Mouse (Mus musculus) hindbrain, embryonic 13.5 days (tissue): ENCODE measurements around the gene Scgb1b19. TPM values are rescaled to one million over a fixed set of nuclear protein-coding genes. Genes with fewer than 3 reads are reported as not detected.
"Not testable (repeated sequence)": the region's sequence is repeated elsewhere in the genome, so short reads cannot be mapped to it uniquely, and the experiment has no call there.

ENCODE experiments used
- ATAC-seq: fragments of 200-750 bp; cut with Nextera tagmentation; 2 replicates; pipeline ENCODE4 v1.8.0; 2017; ENCODE audit warnings: moderate TSS enrichment; ENCODE audit not compliant: low FRiP score
- H3K27ac ChIP-seq: fragments of 300-500 bp; sonication (generic); 2 replicates; pipeline ENCODE4 v1.5.1; 2015; ENCODE audit warnings: inconsistent platforms, mild to moderate bottlenecking, moderate library complexity
- H3K27me3 ChIP-seq: fragments of 300-500 bp; sonication (generic); 2 replicates; pipeline ENCODE4 v1.6.1; 2015; ENCODE audit warnings: mild to moderate bottlenecking, inconsistent platforms
- H3K36me3 ChIP-seq: fragments of 300-500 bp; sonication (generic); 2 replicates; pipeline ENCODE4 v1.6.1; 2015; ENCODE audit warnings: mild to moderate bottlenecking, inconsistent platforms
- H3K4me1 ChIP-seq: fragments of 300-500 bp; sonication (generic); replicated peaks from 2 replicates; pipeline ENCODE4 v1.6.1; 2015; ENCODE audit warnings: inconsistent platforms
- H3K4me2 ChIP-seq: fragments of 300-500 bp; sonication (generic); 2 replicates; pipeline ENCODE4 v1.6.1; 2015; ENCODE audit warnings: inconsistent platforms, mild to moderate bottlenecking, moderate library complexity
- H3K4me3 ChIP-seq: fragments of 300-500 bp; sonication (generic); 2 replicates; pipeline ENCODE4 v1.5.1; 2015; ENCODE audit warnings: mild to moderate bottlenecking, inconsistent platforms
- H3K9ac ChIP-seq: fragments of 300-500 bp; sonication (generic); 2 replicates; pipeline ENCODE4 v1.6.1; 2015; ENCODE audit warnings: mild to moderate bottlenecking, inconsistent platforms
- H3K9me3 ChIP-seq: fragments of 300-500 bp; sonication (generic); 2 replicates; pipeline ENCODE4 v1.6.1; 2016; ENCODE audit warnings: inconsistent platforms
- WGBS: fragments of 180-500 bp; shearing (Covaris S2); methylation state at CpG from one replicate; pipeline ENCODE4 v1.1.7; 2015; 5-methylcytosine and 5-hydroxymethylcytosine counted together
- polyA plus RNA-seq: library from polyadenylated mRNA; unstranded; fragments of >200 nt; fragmentation: Nextera tagmentation; extraction: Ambion mirVana; gene quantifications from 2 replicates; pipeline ENCODE4 v1.2.1, GENCODE M21; 2015

Scgb1b19 gene
- polyA plus RNA-seq, result not detected in 2 replicates

GRCm38 (mm10) chr7:33286991-33287390 lies at the start of gene Scgb1b19:
Scgb1b19 (plus strand) TSS chr7:33287291.
- H3K27ac ChIP-seq, H3K4me1 ChIP-seq, H3K9ac ChIP-seq, ATAC-seq, H3K4me3 ChIP-seq, H3K27me3 ChIP-seq, H3K4me2 ChIP-seq, H3K9me3 ChIP-seq, H3K36me3 ChIP-seq: not testable (repeated sequence)
- 91% methylated on average over 2 of the region's 3 CpGs for WGBS

GRCm38 (mm10) chr7:33280238-33280637 lies 6.9 kb upstream of the Scgb1b19 start, which contains the start of gene Scgb2b19:
Scgb2b19 (minus strand) TSS chr7:33280338.
- H3K4me1 ChIP-seq, H3K9ac ChIP-seq, H3K4me3 ChIP-seq, H3K36me3 ChIP-seq, H3K9me3 ChIP-seq, H3K4me2 ChIP-seq, H3K27me3 ChIP-seq, ATAC-seq, H3K27ac ChIP-seq: not testable (repeated sequence)

Other genes starting within 250 kb of the Scgb1b19 start
- gene Scgb2b17, start 230.7 kb upstream of the Scgb1b19 start, polyA plus RNA-seq, result not detected in 2 replicates
- not detected in 2 replicates for gene Scgb1b17, start 223.8 kb upstream of the Scgb1b19 start, polyA plus RNA-seq
- not detected in 2 replicates for gene Scgb2b18, start 113.4 kb upstream of the Scgb1b19 start, polyA plus RNA-seq
- not detected in 2 replicates for gene Scgb1b18, start 101.7 kb upstream of the Scgb1b19 start, polyA plus RNA-seq
- not detected in 2 replicates for gene Scgb2b19, start 7.0 kb upstream of the Scgb1b19 start, polyA plus RNA-seq
- not detected in 2 replicates for gene Scgb2b20, start 79.0 kb downstream of the Scgb1b19 start, polyA plus RNA-seq
- not detected in 2 replicates for gene Scgb1b20, start 85.9 kb downstream of the Scgb1b19 start, polyA plus RNA-seq
- not detected in 2 replicates for gene Scgb2b21, start 233.2 kb downstream of the Scgb1b19 start, polyA plus RNA-seq